Mouse (Mus musculus): ENCODE measurements around the gene Nmi.

Nmi gene

GRCm38 (mm10) chr2:51945812-51946211, 27.5 kb downstream of the Nmi start:
- DNase-seq (ENCODE audit: low read depth, low spot score) = peak; percentile 44

- DNase-seq (ENCODE audit: low read depth, low spot score) = no peak
Observed at GRCm38 (mm10) chr2:51941832-51942231, 31.5 kb downstream of the Nmi start.

GRCm38 (mm10) chr2:51938750-51939149, 34.5 kb downstream of the Nmi start:
- no peak for DNase-seq (ENCODE audit: low read depth, low spot score)

- DNase-seq (ENCODE audit: low read depth, low spot score) = peak; percentile 29
Observed at GRCm38 (mm10) chr2:51937004-51937403, 36.3 kb downstream of the Nmi start.

- DNase-seq (ENCODE audit: low read depth, low spot score) = no peak
Observed at GRCm38 (mm10) chr2:51936585-51936984, 36.7 kb downstream of the Nmi start.

- DNase-seq (ENCODE audit: low read depth, low spot score) = no peak
Observed at GRCm38 (mm10) chr2:51935921-51936320, 37.4 kb downstream of the Nmi start.

- DNase-seq (ENCODE audit: low read depth, low spot score) = peak; percentile 87
Observed at GRCm38 (mm10) chr2:51934574-51935334, 38.5 kb downstream of the Nmi start, which contains the start of gene Rbm43. Gene Rbm43, minus strand, starts transcription at chr2:51935163.

- DNase-seq (ENCODE audit: low read depth, low spot score) = no peak
Observed at GRCm38 (mm10) chr2:51933341-51934134, 39.8 kb downstream of the Nmi start.

GRCm38 (mm10) chr2:51931241-51931640, 42.1 kb downstream of the Nmi start:
- DNase-seq (ENCODE audit: low read depth, low spot score) = no peak

GRCm38 (mm10) chr2:51914944-51915680, 58.2 kb downstream of the Nmi start:
- DNase-seq (ENCODE audit: low read depth, low spot score) = peak; percentile 85

- no peak for DNase-seq (ENCODE audit: low read depth, low spot score)
Observed at GRCm38 (mm10) chr2:51914532-51914931, 58.8 kb downstream of the Nmi start.

- DNase-seq (ENCODE audit: low read depth, low spot score) = no peak
Observed at GRCm38 (mm10) chr2:51912740-51913139, 60.6 kb downstream of the Nmi start.

GRCm38 (mm10) chr2:51911864-51912263, 61.4 kb downstream of the Nmi start:
- DNase-seq (ENCODE audit: low read depth, low spot score) = no peak

- no peak for DNase-seq (ENCODE audit: low read depth, low spot score)
Observed at GRCm38 (mm10) chr2:51907538-51908110, 65.7 kb downstream of the Nmi start.

- DNase-seq (ENCODE audit: low read depth, low spot score) = no peak
Observed at GRCm38 (mm10) chr2:51905637-51906036, 67.7 kb downstream of the Nmi start.
